Mouse (Mus musculus) intestine, postnatal 0 days (tissue): ENCODE data around the gene Daam2. TPM values are rescaled to one million over a fixed set of nuclear protein-coding genes. Genes with fewer than 3 reads are reported as not detected.

ENCODE experiments used
- ATAC-seq: fragments of 200-750 bp; cut with Nextera tagmentation; 2 replicates; pipeline ENCODE4 v1.8.0; 2017; ENCODE audit warnings: mild to moderate bottlenecking, moderate TSS enrichment, moderate library complexity
- H3K27ac ChIP-seq: fragments of 300-500 bp; sonication (generic); 2 replicates; pipeline ENCODE4 v1.5.1; 2014; ENCODE audit warnings: mild to moderate bottlenecking, low read depth, low read length, moderate library complexity
- H3K27me3 ChIP-seq: fragments of 300-500 bp; sonication (generic); replicated peaks from 2 replicates; pipeline ENCODE4 v1.6.1; 2014; ENCODE audit warnings: low read length, mixed read lengths; ENCODE audit not compliant: control insufficient read depth, insufficient read depth
- H3K36me3 ChIP-seq: fragments of 300-500 bp; sonication (generic); 2 replicates; pipeline ENCODE4 v1.6.1; 2014; ENCODE audit warnings: mild to moderate bottlenecking, moderate library complexity; ENCODE audit not compliant: control insufficient read depth, insufficient read depth
- H3K4me1 ChIP-seq: fragments of 300-500 bp; sonication (generic); replicated peaks from 2 replicates; pipeline ENCODE4 v1.6.1; 2014; ENCODE audit warnings: antibody characterized with exemption, low read length, mixed read lengths; ENCODE audit not compliant: control insufficient read depth, insufficient read depth
- H3K4me2 ChIP-seq: fragments of 300-500 bp; sonication (generic); replicated peaks from 2 replicates; pipeline ENCODE4 v1.6.1; 2014; ENCODE audit warnings: low read depth, mild to moderate bottlenecking, moderate library complexity
- H3K4me3 ChIP-seq: fragments of 300-500 bp; sonication (generic); 2 replicates; pipeline ENCODE4 v1.5.1; 2014; ENCODE audit warnings: low read depth, low read length
- H3K9ac ChIP-seq: fragments of 300-500 bp; sonication (generic); 2 replicates; pipeline ENCODE4 v1.6.1; 2014; ENCODE audit warnings: mild to moderate bottlenecking, low read depth, low read length
- H3K9me3 ChIP-seq: fragments of 300-500 bp; sonication (generic); 2 replicates; pipeline ENCODE4 v1.6.1; 2016; ENCODE audit warnings: mixed run types; ENCODE audit not compliant: control insufficient read depth
- CTCF ChIP-seq: sonication (generic); IDR thresholded peaks from 2 replicates; pipeline ENCODE4 v1.5.1; 2016; ENCODE audit warnings: low read depth, mild to moderate bottlenecking, control low read depth, antibody characterized with exemption, moderate library complexity
- whole genome bisulfite sequencing: fragments of 180-500 bp; shearing (Covaris S2); extraction: QIAGEN DNeasy Blood & Tissue Kit; methylation state at CpG from one replicate; pipeline ENCODE4 v1.1.7; 2014; 5-methylcytosine and 5-hydroxymethylcytosine counted together
- polyA plus RNA-seq: library from polyadenylated mRNA; unstranded; fragments of >200 nt; fragmentation: Nextera tagmentation; extraction: Ambion mirVana; gene quantifications from 2 replicates; pipeline ENCODE4 v1.2.1, GENCODE M21; 2015

Daam2 gene
- polyA plus RNA-seq, 1 experiment from 2014 or later = 1.5 TPM

GRCm38 (mm10) chr17:49540706-49541105, 23.4 kb downstream of the Daam2 start:
- no peaks in the 10 kb centered on the region for H3K9me3 ChIP-seq
- no peaks in the 10 kb centered on the region for H3K4me1 ChIP-seq
- no peaks in the 10 kb centered on the region for H3K27me3 ChIP-seq
- ATAC-seq = no peak
- no peaks in the 10 kb centered on the region for H3K36me3 ChIP-seq
- no peak overlapping the region for H3K27ac ChIP-seq
- no peak for TF ChIP-seq CTCF
- H3K4me2 ChIP-seq = no peak overlapping the region
- no peak overlapping the region for H3K9ac ChIP-seq
- no peak overlapping the region for H3K4me3 ChIP-seq
- 89% methylated on average over 14 of the region's 14 CpGs for WGBS

GRCm38 (mm10) chr17:49539204-49539603, 24.9 kb downstream of the Daam2 start:
- no peak overlapping the region for H3K4me3 ChIP-seq
- H3K27ac ChIP-seq = no peak overlapping the region
- H3K4me2 ChIP-seq = no peak overlapping the region
- no peaks in the 10 kb centered on the region for H3K36me3 ChIP-seq
- H3K27me3 ChIP-seq = no peaks in the 10 kb centered on the region
- no peak for ATAC-seq
- no peaks in the 10 kb centered on the region for H3K4me1 ChIP-seq
- 18% methylated on average over 8 of the region's 8 CpGs for WGBS
- no peak for TF ChIP-seq CTCF
- no peak overlapping the region for H3K9ac ChIP-seq
- H3K9me3 ChIP-seq = no peaks in the 10 kb centered on the region

- WGBS = 38% methylated on average over 4 of the region's 4 CpGs
- no peaks in the 10 kb centered on the region for H3K4me1 ChIP-seq
- no peak overlapping the region for H3K4me3 ChIP-seq
- no peak overlapping the region for H3K4me2 ChIP-seq
- no peaks in the 10 kb centered on the region for H3K27me3 ChIP-seq
- H3K9ac ChIP-seq = no peak overlapping the region
- no peaks in the 10 kb centered on the region for H3K36me3 ChIP-seq
- no peak overlapping the region; the same call in 1 of the 2 replicates for H3K27ac ChIP-seq
- TF ChIP-seq CTCF = no peak
- no peak for ATAC-seq
- no peaks in the 10 kb centered on the region for H3K9me3 ChIP-seq
Measured at GRCm38 (mm10) chr17:49535580-49535979, 28.6 kb downstream of the Daam2 start.

DNA sequence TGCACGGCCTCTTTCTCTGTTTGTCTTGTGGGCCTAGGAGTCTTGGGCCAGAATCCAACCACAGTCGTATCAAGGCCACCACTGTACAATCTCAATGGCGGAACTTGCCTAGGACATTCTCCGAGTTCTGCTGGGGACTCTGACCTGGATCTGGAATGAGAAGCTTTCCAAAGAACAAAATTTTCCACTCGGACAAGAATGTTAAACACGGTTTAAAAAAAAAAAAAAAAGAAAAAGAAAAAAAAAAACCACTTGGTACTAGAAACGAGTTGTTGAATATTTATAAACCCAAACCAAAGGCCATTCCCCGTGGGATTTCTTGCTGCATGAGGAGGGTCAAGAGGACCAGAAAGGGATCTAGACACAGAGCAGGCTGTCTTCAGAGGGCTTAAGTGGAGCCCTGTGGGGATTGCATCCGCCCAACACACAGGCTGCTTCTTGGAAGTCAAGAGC, 29.9 kb downstream of the Daam2 start:
- 45% methylated on average over 9 of the region's 9 CpGs for WGBS
- Histone ChIP-seq H3K9me3 (no peaks in the 10 kb centered on the region), H3K27ac (no peak overlapping the region), H3K4me3 (no peak overlapping the region), H3K4me1 (no peaks in the 10 kb centered on the region), H3K36me3 (no peaks in the 10 kb centered on the region), H3K9ac (no peak overlapping the region), H3K27me3 (no peaks in the 10 kb centered on the region), H3K4me2 (no peak overlapping the region)
- TF ChIP-seq CTCF = no peak
- no peak for ATAC-seq

- Histone ChIP-seq H3K4me1 (no peaks in the 10 kb centered on the region), H3K4me3 (no peak overlapping the region), H3K4me2 (no peak overlapping the region), H3K27ac (no peak overlapping the region), H3K9ac (no peak overlapping the region), H3K9me3 (no peaks in the 10 kb centered on the region), H3K36me3 (no peaks in the 10 kb centered on the region), H3K27me3 (no peaks in the 10 kb centered on the region)
- whole genome bisulfite sequencing = 84% methylated on average over 5 of the region's 5 CpGs
- no peak for ATAC-seq
- TF ChIP-seq CTCF = no peak
Measured at GRCm38 (mm10) chr17:49531661-49532060, 32.5 kb downstream of the Daam2 start.

DNA sequence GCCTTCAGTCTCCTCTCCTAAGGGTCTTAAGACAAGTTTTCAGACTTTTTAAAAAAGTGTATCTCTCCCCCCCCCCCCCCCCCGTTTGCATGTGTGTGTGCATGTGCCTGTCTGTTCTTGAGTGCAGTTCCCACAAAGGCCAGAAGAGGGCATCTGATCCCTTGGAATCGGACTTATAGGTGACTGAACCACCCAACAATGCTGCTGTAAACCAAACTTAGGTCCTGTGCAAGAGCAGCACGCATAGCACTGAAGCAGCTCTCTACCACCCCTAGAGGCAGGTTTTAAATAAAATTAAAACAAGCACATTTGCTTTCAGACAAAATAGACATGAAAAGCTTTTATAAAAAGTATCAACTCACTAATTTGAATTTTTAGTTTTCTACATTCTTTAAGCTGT, 33.9 kb downstream of the Daam2 start:
- Histone ChIP-seq H3K27me3 (no peaks in the 10 kb centered on the region), H3K9ac (no peak overlapping the region), H3K27ac (no peak overlapping the region), H3K4me2 (no peak overlapping the region), H3K4me1 (no peaks in the 10 kb centered on the region), H3K9me3 (no peaks in the 10 kb centered on the region), H3K36me3 (no peaks in the 10 kb centered on the region), H3K4me3 (no peak overlapping the region)
- no peak; the same call in 1 of the 2 replicates for ATAC-seq
- TF ChIP-seq CTCF = peak; percentile 73
- WGBS = 37% methylated on average over 3 of the region's 3 CpGs
